Mouse (Mus musculus) C2C12 (cell line): ENCODE data around the gene Tpcn1. TPM values are rescaled to one million over a fixed set of nuclear protein-coding genes. Genes with fewer than 3 reads are reported as not detected.

Experiments
- H3K27me3 ChIP-seq: one replicate; pipeline ENCODE4 v1.6.1; 2011; ENCODE audit not compliant: control insufficient read depth, insufficient read depth, insufficient read length
- H3K36me3 ChIP-seq: one replicate; pipeline ENCODE4 v1.6.1; 2011; ENCODE audit not compliant: control insufficient read depth, insufficient read depth
- H3K4me3 ChIP-seq: one replicate; pipeline ENCODE4 v1.5.1; 2011; ENCODE audit warnings: mild to moderate bottlenecking, control low read depth; ENCODE audit not compliant: poor library complexity, insufficient read depth, severe bottlenecking
- H3K79me2 ChIP-seq: one replicate; pipeline ENCODE4 v1.6.1; 2011; ENCODE audit not compliant: control insufficient read depth, insufficient read depth
- H3K79me3 ChIP-seq: one replicate; pipeline ENCODE4 v1.6.1; 2011; ENCODE audit warnings: low read depth, control low read depth
- H3ac ChIP-seq: one replicate; pipeline ENCODE3; 2011; ENCODE audit warnings: low read depth; ENCODE audit not compliant: control insufficient read depth, insufficient read length
- CEBPB ChIP-seq: IDR thresholded peaks from one replicate; pipeline ENCODE4 v1.6.1; 2011; ENCODE audit warnings: low read depth, mild to moderate bottlenecking, control low read depth, moderate library complexity
- CTCF ChIP-seq: IDR thresholded peaks from one replicate; pipeline ENCODE4 v1.5.1; 2011; ENCODE audit not compliant: control insufficient read depth, insufficient read depth, insufficient read length
- FOSL1 ChIP-seq: IDR thresholded peaks from one replicate; pipeline ENCODE4 v1.8.0; 2011; ENCODE audit warnings: mild to moderate bottlenecking, low read length; ENCODE audit not compliant: poor library complexity, insufficient read depth, severe bottlenecking
- MAX ChIP-seq: IDR thresholded peaks from one replicate; pipeline ENCODE4 v1.6.1; 2011; ENCODE audit warnings: mild to moderate bottlenecking, control low read depth
- MYOD1 ChIP-seq: IDR thresholded peaks from one replicate; pipeline ENCODE4 v1.6.1; 2011; ENCODE audit warnings: low read depth; ENCODE audit not compliant: control insufficient read depth, insufficient read length
- MYOG ChIP-seq: IDR thresholded peaks from one replicate; pipeline ENCODE4 v1.6.1; 2011; ENCODE audit not compliant: control insufficient read depth, insufficient read length; ENCODE audit errors: extremely low read depth
- USF1 ChIP-seq: IDR thresholded peaks from one replicate; pipeline ENCODE4 v1.6.1; 2011; ENCODE audit warnings: low read depth, mild to moderate bottlenecking, control low read depth, moderate library complexity
- polyA plus RNA-seq: library from polyadenylated mRNA; unstranded; fragments of >200 nt; fragmentation: generic; extraction: Trizol; gene quantifications from one replicate; pipeline ENCODE4 v1.2.1, GENCODE M21; 2012; ENCODE audit warnings: missing spikeins

Gene Tpcn1
- polyA plus RNA-seq, 1 experiment: 34.6 TPM

DNA sequence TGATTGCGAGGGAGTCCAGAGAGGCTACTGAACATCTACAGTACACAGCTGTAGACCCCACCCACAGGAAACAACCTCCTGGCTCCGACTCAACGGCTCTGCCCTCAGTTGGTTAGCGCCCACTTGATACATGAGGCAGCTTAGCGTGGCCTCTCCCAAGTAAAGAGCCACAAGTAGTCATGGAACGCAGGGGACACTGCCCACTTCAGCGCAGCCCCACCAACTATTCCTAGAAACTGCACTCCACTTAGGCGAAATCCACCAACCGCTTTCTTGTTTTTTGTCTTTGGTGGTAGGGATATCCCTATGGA, 902 bp downstream of the Tpcn1 start:
- Histone ChIP-seq H3K79me2 (peaks cover 56% of the 10 kb centered on the region), H3K27me3 (no peaks in the 10 kb centered on the region), H3K36me3 (peaks cover 29% of the 10 kb centered on the region), H3ac (peak overlapping the region; percentile 23), H3K79me3 (peaks cover 27% of the 10 kb centered on the region), H3K4me3 (peak overlapping the region; percentile 86)
- TF ChIP-seq MAX (peak; percentile 42), USF1 (no peak)

DNA sequence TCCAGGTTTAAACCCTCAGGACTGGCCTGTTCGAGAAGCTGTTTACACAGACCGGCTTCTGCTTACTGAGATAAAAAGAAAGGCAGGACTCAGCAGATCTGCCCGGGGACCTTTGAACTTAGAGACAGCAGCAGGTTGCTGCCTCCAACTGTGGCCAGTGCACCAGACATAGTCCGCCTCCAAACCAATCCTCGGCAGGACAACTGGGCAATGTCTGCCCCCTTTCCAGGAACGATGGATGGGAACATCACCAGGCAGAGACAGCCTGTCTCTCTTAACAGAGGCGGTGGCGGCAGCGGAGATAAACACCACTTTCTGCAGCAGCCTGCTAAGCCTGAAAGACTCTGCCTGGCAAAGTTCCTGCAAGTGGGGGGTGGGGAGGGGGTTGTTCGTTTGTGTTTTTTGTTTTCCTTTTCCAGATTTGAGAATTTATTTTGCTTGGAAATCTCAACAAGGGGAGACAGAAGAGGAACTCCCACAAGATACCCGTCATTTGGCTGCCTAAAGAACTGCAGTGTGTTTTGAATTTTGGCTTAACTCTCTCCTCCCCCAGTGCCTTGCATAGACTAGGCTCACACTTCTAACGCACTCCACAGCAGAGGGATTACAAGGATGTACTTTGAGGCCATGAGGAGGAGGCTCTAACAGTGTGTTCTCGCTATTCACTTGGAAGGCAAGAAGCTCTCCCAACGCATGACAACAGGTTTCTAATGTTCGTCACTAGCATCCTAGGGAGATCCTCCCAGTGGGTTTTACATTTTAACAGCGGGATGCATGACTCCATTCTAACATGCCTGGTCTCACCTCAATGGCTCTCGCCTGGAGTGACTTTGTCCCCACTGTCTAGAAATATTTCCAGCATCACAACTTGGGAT, 1.5 kb downstream of the Tpcn1 start:
- H3K79me2 ChIP-seq: peaks cover 57% of the 10 kb centered on the region
- H3K36me3 ChIP-seq: peaks cover 29% of the 10 kb centered on the region
- H3ac ChIP-seq: peak overlapping the region; percentile 2
- no peak for TF ChIP-seq CEBPB
- H3K79me3 ChIP-seq: peaks cover 27% of the 10 kb centered on the region
- H3K4me3 ChIP-seq: peak overlapping the region; percentile 86
- no peaks in the 10 kb centered on the region for H3K27me3 ChIP-seq

DNA sequence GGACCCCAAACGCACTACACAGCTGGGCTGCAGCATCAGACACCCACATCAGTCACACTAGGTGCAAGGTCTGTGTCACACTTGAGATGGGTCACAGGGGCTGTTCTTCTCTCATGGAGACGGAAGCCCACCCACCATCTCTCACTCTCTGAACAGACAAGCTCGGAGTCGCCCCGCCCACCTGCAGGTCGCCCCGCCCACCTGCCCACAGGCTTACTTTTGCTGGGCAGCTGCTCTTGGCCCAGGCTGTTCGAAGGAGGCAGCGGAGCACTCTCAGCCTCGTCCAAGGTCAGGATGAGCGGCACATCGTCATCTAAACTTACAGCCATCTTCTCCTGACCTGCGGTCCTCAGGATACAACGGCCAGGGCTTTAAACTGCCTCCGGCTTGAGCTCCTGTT, 3.5 kb downstream of the Tpcn1 start:
- no peak for TF ChIP-seq MAX
- no peak for TF ChIP-seq CTCF
- TF ChIP-seq CEBPB: no peak
- no peak for TF ChIP-seq MYOD1
- TF ChIP-seq USF1: no peak
- TF ChIP-seq MYOG: no peak
- no peak for TF ChIP-seq FOSL1
- Histone ChIP-seq H3K79me3 (peaks cover 37% of the 10 kb centered on the region), H3ac (no peak overlapping the region), H3K79me2 (peaks cover 77% of the 10 kb centered on the region), H3K4me3 (no peak overlapping the region), H3K27me3 (no peaks in the 10 kb centered on the region), H3K36me3 (peaks cover 37% of the 10 kb centered on the region)

DNA sequence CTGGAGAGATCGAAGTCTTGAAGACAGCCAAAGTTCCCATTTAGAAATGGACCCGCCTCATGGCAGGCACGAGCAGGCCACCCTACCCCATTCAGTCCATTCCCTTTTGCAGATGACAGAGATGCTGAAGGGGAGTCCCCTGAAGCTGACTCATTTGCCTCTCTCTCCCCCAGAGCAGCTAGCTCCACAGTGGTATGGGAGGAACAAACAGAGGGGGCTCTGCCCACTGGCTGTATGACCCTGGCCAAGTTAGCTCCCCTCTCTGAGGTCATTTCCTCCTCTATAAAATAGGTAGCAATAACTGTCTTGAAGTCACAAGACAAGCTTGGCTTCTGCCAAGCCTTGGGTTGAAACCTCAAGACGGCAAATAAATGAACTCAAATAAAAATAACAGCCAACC, 5.0 kb downstream of the Tpcn1 start:
- TF ChIP-seq CTCF: no peak
- no peak for TF ChIP-seq FOSL1
- TF ChIP-seq CEBPB: no peak
- no peak for TF ChIP-seq MYOG
- TF ChIP-seq MYOD1: no peak
- TF ChIP-seq USF1: no peak
- no peak for TF ChIP-seq MAX
- no peaks in the 10 kb centered on the region for H3K27me3 ChIP-seq

DNA sequence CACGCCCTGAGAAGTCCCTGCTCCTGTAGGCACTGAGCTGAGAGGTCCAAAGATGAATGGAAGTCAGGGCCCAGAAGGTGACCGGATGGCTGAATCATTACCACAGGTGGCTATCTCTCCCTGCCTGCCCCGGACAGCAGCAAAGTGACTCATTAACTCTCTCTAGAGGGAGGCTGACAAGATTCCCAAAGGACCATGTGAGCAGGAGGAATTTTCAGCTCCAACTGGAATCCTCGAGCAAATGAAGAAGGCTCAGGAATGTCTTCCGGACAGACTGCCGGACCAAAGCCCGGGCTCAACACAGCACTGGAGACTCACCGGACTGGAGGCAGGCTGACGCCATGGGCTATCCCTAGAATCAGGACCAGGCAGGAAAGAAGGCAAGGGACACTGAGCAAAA, 6.5 kb downstream of the Tpcn1 start:
- H3ac ChIP-seq: no peak overlapping the region
- peaks cover 40% of the 10 kb centered on the region for H3K36me3 ChIP-seq
- H3K27me3 ChIP-seq: no peaks in the 10 kb centered on the region
- peaks cover 79% of the 10 kb centered on the region for H3K79me2 ChIP-seq
- no peak overlapping the region for H3K4me3 ChIP-seq
- H3K79me3 ChIP-seq: peaks cover 31% of the 10 kb centered on the region
- peak; percentile 35 for TF ChIP-seq FOSL1
- TF ChIP-seq USF1: peak; percentile 51
- TF ChIP-seq CTCF: no peak
- no peak for TF ChIP-seq MYOG
- peak; percentile 74 for TF ChIP-seq MAX
- TF ChIP-seq CEBPB: no peak
- TF ChIP-seq MYOD1: peak; percentile 72

More for the DNA sequence above, 5.0 kb downstream of the Tpcn1 start:
- Histone ChIP-seq H3ac (no peak overlapping the region), H3K4me3 (no peak overlapping the region), H3K79me2 (peaks cover 79% of the 10 kb centered on the region), H3K79me3 (peaks cover 37% of the 10 kb centered on the region), H3K36me3 (peaks cover 37% of the 10 kb centered on the region)

DNA sequence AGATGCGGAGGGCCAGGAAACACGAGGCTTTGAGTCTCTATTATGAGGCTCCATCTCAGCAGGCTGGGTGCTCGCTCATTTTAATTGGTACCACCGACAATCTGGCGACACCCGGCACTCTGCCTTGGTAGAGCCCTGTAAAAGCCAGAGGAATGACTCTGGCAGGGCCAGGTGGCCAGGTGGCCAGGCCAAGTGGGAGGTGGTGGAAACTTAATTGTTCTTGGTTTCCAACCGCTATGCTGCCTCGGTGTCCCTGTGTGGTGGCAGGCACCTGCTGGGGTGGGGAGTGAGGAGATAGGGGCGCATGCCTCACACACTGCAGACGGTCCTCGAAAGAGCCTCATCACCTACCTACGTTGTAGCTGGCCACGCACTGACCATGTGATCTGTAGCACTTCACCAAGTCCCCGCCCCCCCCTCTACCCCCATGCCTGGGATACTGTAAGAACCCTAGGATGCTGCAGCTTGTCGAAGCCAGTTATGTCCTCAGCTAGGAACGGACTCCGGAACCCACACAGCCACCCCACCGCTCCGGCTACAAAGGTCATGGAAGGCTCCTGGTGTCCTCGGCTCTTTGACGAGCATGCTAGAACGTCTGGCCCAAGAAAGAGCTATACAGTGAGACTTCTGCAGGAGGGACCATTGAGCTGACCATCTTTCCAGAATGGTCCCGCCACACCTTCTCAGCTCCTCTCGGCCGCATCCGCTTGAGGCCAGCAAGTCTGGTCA, 8.4 kb downstream of the Tpcn1 start:
- Histone ChIP-seq H3K27me3 (no peaks in the 10 kb centered on the region), H3K79me2 (peaks cover 79% of the 10 kb centered on the region), H3ac (no peak overlapping the region), H3K79me3 (peaks cover 37% of the 10 kb centered on the region), H3K4me3 (no peak overlapping the region), H3K36me3 (peaks cover 35% of the 10 kb centered on the region)
- TF ChIP-seq FOSL1: no peak
- TF ChIP-seq MAX: no peak
- no peak for TF ChIP-seq CTCF
- TF ChIP-seq USF1: no peak
- no peak for TF ChIP-seq MYOG
- no peak for TF ChIP-seq MYOD1
- TF ChIP-seq CEBPB: no peak
